Mouse (Mus musculus) colon, adult 2 months (tissue): Measurements from ENCODE around the gene Cd274. TPM values are rescaled to one million over a fixed set of nuclear protein-coding genes. Genes with fewer than 3 reads are reported as not detected.

Source experiments
- polyA plus RNA-seq: library from polyadenylated mRNA; depleted of rRNA; stranded (reverse); fragments of >200 nt; gene quantifications from 2 replicates; pipeline ENCODE4 v1.2.3, GENCODE M21; 2012; rRNA removed

Cd274 gene
- 1.4 and 2.1 TPM in 2 replicates for polyA plus RNA-seq

DNA sequence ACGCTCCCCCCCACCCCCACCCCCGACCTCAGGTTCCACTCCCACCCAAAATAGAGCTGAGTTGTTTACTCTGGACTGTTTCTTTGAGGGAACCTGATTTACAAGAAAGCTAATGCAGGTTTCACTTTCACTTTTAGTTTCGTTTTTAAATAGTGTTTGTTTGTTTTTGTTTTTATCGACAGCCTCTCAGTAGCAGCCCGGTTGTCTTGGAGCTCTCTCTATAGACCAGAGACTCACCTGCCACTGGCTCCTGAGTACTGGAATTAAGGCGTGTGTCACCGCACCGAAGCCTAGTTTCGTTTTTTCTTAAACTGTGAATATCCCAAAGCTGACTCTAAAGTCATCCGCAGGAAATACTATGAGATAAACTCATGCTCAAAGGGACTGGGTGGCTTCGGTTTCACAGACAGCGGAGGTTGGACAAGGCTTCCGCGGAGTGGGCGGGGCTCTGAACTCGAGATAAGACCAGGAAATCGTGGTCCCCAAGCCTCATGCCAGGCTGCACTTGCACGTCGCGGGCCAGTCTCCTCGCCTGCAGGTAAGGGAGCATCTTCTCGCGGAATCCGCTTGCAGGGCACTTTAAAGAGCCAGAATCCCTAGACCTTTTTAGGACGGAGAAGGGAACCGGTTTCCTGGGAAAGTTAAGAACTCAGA lies at the start of gene Cd274, which contains the start of gene Plgrkt:
TSS of gene Cd274 (plus strand) at position 487 of the 654 bp plus-strand sequence.
TSS of gene Plgrkt (minus strand) at position 422 of the 654 bp plus-strand sequence.

DNA sequence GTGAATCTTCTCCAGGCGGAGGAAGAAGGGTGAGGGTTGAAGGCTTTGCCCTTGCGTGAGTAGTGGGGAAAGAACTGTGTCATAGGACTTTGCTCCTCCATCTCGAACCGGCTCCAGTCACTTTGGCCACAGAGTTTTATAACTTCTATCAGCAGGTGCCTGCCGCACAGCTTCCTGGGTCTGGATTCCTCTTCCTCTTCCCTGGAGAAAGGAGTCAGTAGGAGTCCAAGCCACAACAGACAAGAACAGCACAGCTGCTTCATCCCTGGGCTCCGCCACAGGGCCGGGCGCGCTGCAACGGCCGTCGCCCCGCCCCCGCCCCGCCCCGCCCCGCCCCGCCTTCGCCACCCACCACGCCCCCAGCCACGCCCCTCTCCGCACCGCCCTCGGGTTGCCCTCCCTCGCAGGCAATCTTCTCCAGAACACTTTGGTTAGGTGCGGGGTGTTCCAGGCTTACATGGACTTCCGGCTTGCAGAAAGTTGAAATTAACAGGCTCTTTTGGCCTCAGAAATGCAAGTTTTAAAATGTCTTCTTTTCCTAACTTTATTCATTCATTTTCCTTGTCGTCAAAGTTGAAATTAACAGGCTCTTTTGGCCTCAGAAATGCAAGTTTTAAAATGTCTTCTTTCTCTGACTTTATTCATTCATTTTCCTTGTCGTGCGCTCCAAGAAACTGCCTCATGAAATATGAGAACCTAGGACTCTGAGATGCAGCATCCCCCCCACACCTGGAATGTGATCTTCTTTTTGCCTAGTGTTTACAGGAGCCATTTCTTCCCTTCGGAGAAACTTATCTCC lies 42.0 kb upstream of the Cd274 start, which contains the start of gene Insl6:
TSS of gene Insl6 (minus strand) at position 304 of the 799 bp plus-strand sequence.

DNA sequence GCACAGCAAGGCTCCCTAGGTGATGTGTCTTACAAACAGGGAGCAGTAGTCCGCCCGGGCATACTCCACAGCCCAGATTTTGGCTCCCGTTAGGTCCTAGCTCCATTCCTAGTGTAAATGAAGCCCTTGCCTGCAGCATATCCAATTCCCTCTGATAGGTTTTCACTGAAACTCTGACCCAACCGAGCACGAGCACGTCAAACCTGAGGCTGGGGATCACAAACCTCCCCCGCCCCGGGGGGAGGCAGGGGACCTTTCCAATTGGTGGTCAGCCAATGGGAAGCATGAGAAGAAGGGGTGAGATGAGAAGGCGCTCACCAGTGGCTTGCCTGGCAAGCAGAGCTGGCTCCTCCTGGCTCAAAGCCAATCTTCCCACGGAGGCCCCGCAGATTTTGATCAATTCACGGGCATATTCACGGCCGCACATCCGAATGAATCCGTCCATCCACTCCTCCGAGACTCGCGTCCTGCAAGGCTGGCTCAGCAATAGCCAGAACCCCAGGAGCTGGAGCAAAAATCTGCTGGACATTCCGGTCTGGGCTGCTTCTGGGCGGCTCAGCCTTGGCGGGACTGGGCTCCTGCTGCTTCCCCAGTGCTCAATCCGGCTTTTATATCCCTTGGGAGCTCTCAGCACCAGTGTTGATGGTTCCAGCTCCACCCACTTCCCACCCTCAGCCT lies 33.0 kb upstream of the Cd274 start, which contains the start of gene Rln1:
TSS of gene Rln1 (minus strand) at position 603 of the 678 bp plus-strand sequence.

DNA sequence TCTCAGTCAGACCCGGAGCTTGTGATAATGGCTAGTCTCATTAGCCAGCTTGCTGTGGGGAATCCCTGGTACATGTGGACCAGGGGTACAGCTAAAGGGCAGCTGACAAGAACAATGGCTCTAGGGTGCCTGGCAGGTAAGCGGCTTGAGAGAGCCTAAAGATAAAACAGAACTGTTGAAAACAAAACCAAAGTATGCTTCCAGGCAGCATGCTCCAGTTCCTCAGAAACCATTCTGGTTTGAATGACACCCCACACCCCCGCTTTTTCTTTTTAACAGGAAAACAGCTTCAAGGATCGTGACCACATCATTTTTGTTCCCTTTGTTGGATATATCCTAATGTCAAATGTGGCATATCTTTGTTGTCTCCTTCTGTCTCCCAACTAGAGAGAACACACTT lies 43.4 kb downstream of the Cd274 start, which contains the start of gene Pdcd1lg2:
TSS of gene Pdcd1lg2 (plus strand) at position 301 of the 400 bp plus-strand sequence.

Other genes with a start within 250 kb of the Cd274 start
- 6.7 and 7.3 TPM in 2 replicates for gene Jak2, start 115.6 kb upstream of the Cd274 start, polyA plus RNA-seq
- 2.0 and 3.3 TPM in 2 replicates for gene Insl6, start 42.1 kb upstream of the Cd274 start, polyA plus RNA-seq
- not detected in 2 replicates for gene Rln1, start 32.8 kb upstream of the Cd274 start, polyA plus RNA-seq
- gene Plgrkt, start 65 bp upstream of the Cd274 start, polyA plus RNA-seq = 32.8 and 34.5 TPM in 2 replicates
- gene Pdcd1lg2, start 43.5 kb downstream of the Cd274 start, polyA plus RNA-seq = 0.16 and 0.21 TPM in 2 replicates
- gene Ric1, start 154.8 kb downstream of the Cd274 start, polyA plus RNA-seq = 5.0 and 5.8 TPM in 2 replicates